Mouse (Mus musculus) layer of hippocampus, postnatal 36 days (tissue): ENCODE measurements at regions not wholly inside any gene's neighbourhood (a gene's known extent, or its start where the extent isn't known, plus 50 kb on each side); places are given as distances from the start of the nearest gene placed in this dataset.

Experiments
- DNase-seq, 2 experiments: peaks; one replicate each; pipeline ENCODE4 v3.0.0; 2022

GRCm38 (mm10) chr6:76697146-76697891 is 199.7 kb upstream of the Gm9008 start:
- DNase-seq = no peak

- no peak for DNase-seq
Measured at GRCm38 (mm10) chr6:76688831-76689230, 191.2 kb upstream of the Gm9008 start.

- DNase-seq = no peak
Measured at GRCm38 (mm10) chr6:76639583-76639982, 142.0 kb upstream of the Gm9008 start.

- no peak for DNase-seq
Measured at GRCm38 (mm10) chr6:76628379-76628778, 130.8 kb upstream of the Gm9008 start.

- DNase-seq = no peak
Measured at GRCm38 (mm10) chr6:76621499-76621898, 123.9 kb upstream of the Gm9008 start.

GRCm38 (mm10) chr6:76620754-76621204 is 123.2 kb upstream of the Gm9008 start:
- DNase-seq = peak in 1 of 2 experiments; percentile 1
